Mouse (Mus musculus): Measurements from ENCODE around the gene Fbxl8. TPM values are rescaled to one million over a fixed set of nuclear protein-coding genes. Genes with fewer than 3 reads are reported as not detected.
"Not testable (repeated sequence)": the region's sequence is repeated elsewhere in the genome, so short reads cannot be mapped to it uniquely, and the experiment has no call there.

Gene Fbxl8
- polyA plus RNA-seq, 1 experiment from 2014 or later: 3.1 TPM

- not testable (repeated sequence) for H3K9ac ChIP-seq (replicated peaks; ENCODE audit: low read depth, low read length); H3K27ac ChIP-seq (ENCODE audit: low read length); H3K36me3 ChIP-seq (ENCODE audit: control insufficient read depth, insufficient read depth, low read length); ATAC-seq (ENCODE audit: insufficient number of reproducible peaks, insufficient read depth, low FRiP score, low read depth); H3K9me3 ChIP-seq (ENCODE audit: control insufficient read depth, low read depth, low read length); H3K4me2 ChIP-seq (replicated peaks; ENCODE audit: low read depth, low read length); H3K4me3 ChIP-seq (ENCODE audit: low read depth, low read length); H3K27me3 ChIP-seq (ENCODE audit: control insufficient read depth, insufficient read depth, low read length)
- peaks cover 17% of the 10 kb centered on the region; the same call in 1 of the 2 replicates for H3K4me1 ChIP-seq (ENCODE audit: control insufficient read depth, insufficient read depth, low read length)
- 59% methylated on average over 3 of the region's 3 CpGs for WGBS
These were observed 27.4 kb downstream of the Fbxl8 start for GRCm38 (mm10) chr8:105291802-105292201.

GRCm38 (mm10) chr8:105292471-105292870, 28.0 kb downstream of the Fbxl8 start:
- peaks cover 20% of the 10 kb centered on the region; the same call in 1 of the 2 replicates for H3K4me1 ChIP-seq (ENCODE audit: control insufficient read depth, insufficient read depth, low read length)
- H3K36me3 ChIP-seq (ENCODE audit: control insufficient read depth, insufficient read depth, low read length): no peaks in the 10 kb centered on the region
- H3K9me3 ChIP-seq (ENCODE audit: control insufficient read depth, low read depth, low read length): no peaks in the 10 kb centered on the region
- no peak for ATAC-seq (ENCODE audit: insufficient number of reproducible peaks, insufficient read depth, low FRiP score, low read depth)
- no peak overlapping the region for H3K4me3 ChIP-seq (ENCODE audit: low read depth, low read length)
- no peak overlapping the region for H3K9ac ChIP-seq (replicated peaks; ENCODE audit: low read depth, low read length)
- 79% methylated on average over 7 of the region's 7 CpGs for WGBS
- 0 out of 2 replicates have a peak, but pooled peaks cover 4% of the 10 kb centered on the region for H3K27me3 ChIP-seq (ENCODE audit: control insufficient read depth, insufficient read depth, low read length)
- H3K27ac ChIP-seq (ENCODE audit: low read length): no peak overlapping the region
- H3K4me2 ChIP-seq (replicated peaks; ENCODE audit: low read depth, low read length): no peak overlapping the region

- Histone ChIP-seq H3K27me3 (ENCODE audit: control insufficient read depth, insufficient read depth, low read length) (0 out of 2 replicates have a peak, but pooled peaks cover 4% of the 10 kb centered on the region), H3K4me1 (ENCODE audit: control insufficient read depth, insufficient read depth, low read length) (peaks cover 22% of the 10 kb centered on the region), H3K4me2 (replicated peaks; ENCODE audit: low read depth, low read length) (no peak overlapping the region), H3K27ac (ENCODE audit: low read length) (no peak overlapping the region), H3K4me3 (ENCODE audit: low read depth, low read length) (no peak overlapping the region), H3K9me3 (ENCODE audit: control insufficient read depth, low read depth, low read length) (no peaks in the 10 kb centered on the region), H3K36me3 (ENCODE audit: control insufficient read depth, insufficient read depth, low read length) (no peaks in the 10 kb centered on the region), H3K9ac (replicated peaks; ENCODE audit: low read depth, low read length) (no peak overlapping the region)
- no peak for ATAC-seq (ENCODE audit: insufficient number of reproducible peaks, insufficient read depth, low FRiP score, low read depth)
- WGBS: 63% methylated on average over 19 of the region's 19 CpGs
These were observed 29.0 kb downstream of the Fbxl8 start for GRCm38 (mm10) chr8:105293405-105293804.

- Histone ChIP-seq H3K9me3 (ENCODE audit: control insufficient read depth, low read depth, low read length) (no peaks in the 10 kb centered on the region), H3K4me3 (ENCODE audit: low read depth, low read length) (no peak overlapping the region), H3K27me3 (ENCODE audit: control insufficient read depth, insufficient read depth, low read length) (0 out of 2 replicates have a peak, but pooled peaks cover 4% of the 10 kb centered on the region), H3K4me1 (ENCODE audit: control insufficient read depth, insufficient read depth, low read length) (peaks cover 25% of the 10 kb centered on the region), H3K9ac (replicated peaks; ENCODE audit: low read depth, low read length) (no peak overlapping the region), H3K4me2 (replicated peaks; ENCODE audit: low read depth, low read length) (no peak overlapping the region), H3K27ac (ENCODE audit: low read length) (no peak overlapping the region), H3K36me3 (ENCODE audit: control insufficient read depth, insufficient read depth, low read length) (peaks cover under 1% of the 10 kb centered on the region)
- WGBS: 63% methylated on average over 9 of the region's 9 CpGs
- no peak for ATAC-seq (ENCODE audit: insufficient number of reproducible peaks, insufficient read depth, low FRiP score, low read depth)
These were observed 30.3 kb downstream of the Fbxl8 start for GRCm38 (mm10) chr8:105294776-105295175.

GRCm38 (mm10) chr8:105295256-105295655, 30.8 kb downstream of the Fbxl8 start:
- H3K4me2 ChIP-seq (replicated peaks; ENCODE audit: low read depth, low read length): no peak overlapping the region
- no peak overlapping the region; the same call in 1 of the 2 replicates for H3K27ac ChIP-seq (ENCODE audit: low read length)
- H3K27me3 ChIP-seq (ENCODE audit: control insufficient read depth, insufficient read depth, low read length): 0 out of 2 replicates have a peak, but pooled peaks cover 4% of the 10 kb centered on the region
- H3K9ac ChIP-seq (replicated peaks; ENCODE audit: low read depth, low read length): no peak overlapping the region
- H3K36me3 ChIP-seq (ENCODE audit: control insufficient read depth, insufficient read depth, low read length): peaks cover 5% of the 10 kb centered on the region
- 70% methylated on average over 11 of the region's 11 CpGs for WGBS
- H3K4me1 ChIP-seq (ENCODE audit: control insufficient read depth, insufficient read depth, low read length): peaks cover 20% of the 10 kb centered on the region
- ATAC-seq (ENCODE audit: insufficient number of reproducible peaks, insufficient read depth, low FRiP score, low read depth): no peak
- no peak overlapping the region for H3K4me3 ChIP-seq (ENCODE audit: low read depth, low read length)
- no peaks in the 10 kb centered on the region for H3K9me3 ChIP-seq (ENCODE audit: control insufficient read depth, low read depth, low read length)

- Histone ChIP-seq H3K4me3 (ENCODE audit: low read depth, low read length) (peak within 1 kb of the TSS; percentile 69; the same call in 1 of the 2 replicates), H3K9me3 (ENCODE audit: control insufficient read depth, low read depth, low read length) (no peaks in the 10 kb centered on the region), H3K36me3 (ENCODE audit: control insufficient read depth, insufficient read depth, low read length) (peaks cover 13% of the 10 kb centered on the region), H3K27me3 (ENCODE audit: control insufficient read depth, insufficient read depth, low read length) (no peaks in the 10 kb centered on the region), H3K4me2 (replicated peaks; ENCODE audit: low read depth, low read length) (peak within 1 kb of the TSS; percentile 94), H3K9ac (replicated peaks; ENCODE audit: low read depth, low read length) (no peak within 1 kb of the TSS; the same call in 1 of the 2 replicates), H3K4me1 (ENCODE audit: control insufficient read depth, insufficient read depth, low read length) (peaks cover 16% of the 10 kb centered on the region), H3K27ac (ENCODE audit: low read length) (peak within 1 kb of the TSS; percentile 59; the same call in 1 of the 2 replicates)
- no peak for ATAC-seq (ENCODE audit: insufficient number of reproducible peaks, insufficient read depth, low FRiP score, low read depth)
- whole genome bisulfite sequencing: 60% methylated on average over 11 of the region's 11 CpGs
These were observed 31.6 kb downstream of the Fbxl8 start, which contains the start of gene Exoc3l for GRCm38 (mm10) chr8:105295895-105296573. Gene Exoc3l (minus strand): TSS chr8:105296101.

- ATAC-seq (ENCODE audit: insufficient number of reproducible peaks, insufficient read depth, low FRiP score, low read depth): peak; percentile 87
- under 1% methylated on average over 58 of the region's 58 CpGs for WGBS
These were observed 33.2 kb downstream of the Fbxl8 start, which contains the start of gene E2f4 for GRCm38 (mm10) chr8:105297511-105298192. Gene E2f4 (plus strand): TSS chr8:105297663.

GRCm38 (mm10) chr8:105298351-105299252, 34.2 kb downstream of the Fbxl8 start:
- Histone ChIP-seq H3K27ac (ENCODE audit: low read length) (no peak overlapping the region; the same call in 1 of the 2 replicates), H3K9me3 (ENCODE audit: control insufficient read depth, low read depth, low read length) (no peaks in the 10 kb centered on the region), H3K4me3 (ENCODE audit: low read depth, low read length) (peak overlapping the region; percentile 69), H3K4me1 (ENCODE audit: control insufficient read depth, insufficient read depth, low read length) (peaks cover 16% of the 10 kb centered on the region), H3K27me3 (ENCODE audit: control insufficient read depth, insufficient read depth, low read length) (no peaks in the 10 kb centered on the region), H3K36me3 (ENCODE audit: control insufficient read depth, insufficient read depth, low read length) (peaks cover 37% of the 10 kb centered on the region), H3K9ac (replicated peaks; ENCODE audit: low read depth, low read length) (peak overlapping the region; percentile 72), H3K4me2 (replicated peaks; ENCODE audit: low read depth, low read length) (peak overlapping the region; percentile 94)
- 55% methylated on average over 18 of the region's 18 CpGs for WGBS
- ATAC-seq (ENCODE audit: insufficient number of reproducible peaks, insufficient read depth, low FRiP score, low read depth): no peak

More at GRCm38 (mm10) chr8:105297511-105298192, 33.2 kb downstream of the Fbxl8 start, which contains the start of gene E2f4:
- Histone ChIP-seq H3K4me2 (replicated peaks; ENCODE audit: low read depth, low read length) (peak within 1 kb of the TSS; percentile 94), H3K36me3 (ENCODE audit: control insufficient read depth, insufficient read depth, low read length) (peaks cover 28% of the 10 kb centered on the region), H3K27ac (ENCODE audit: low read length) (peak within 1 kb of the TSS; percentile 59; the same call in 1 of the 2 replicates), H3K27me3 (ENCODE audit: control insufficient read depth, insufficient read depth, low read length) (no peaks in the 10 kb centered on the region), H3K4me1 (ENCODE audit: control insufficient read depth, insufficient read depth, low read length) (peaks cover 16% of the 10 kb centered on the region), H3K4me3 (ENCODE audit: low read depth, low read length) (peak within 1 kb of the TSS; percentile 69), H3K9me3 (ENCODE audit: control insufficient read depth, low read depth, low read length) (no peaks in the 10 kb centered on the region), H3K9ac (replicated peaks; ENCODE audit: low read depth, low read length) (peak within 1 kb of the TSS; percentile 72)

Measured in stomach, embryonic 14.5 days (tissue).